Mouse (Mus musculus): ENCODE data around the gene Ubxn11. TPM values are rescaled to one million over a fixed set of nuclear protein-coding genes. Genes with fewer than 3 reads are reported as not detected.
"Not testable (repeated sequence)": the region's sequence is repeated elsewhere in the genome, so short reads cannot be mapped to it uniquely, and the experiment has no call there.

Gene Ubxn11
- total and polyA plus RNA-seq, 3 experiments: 6.0 to 38.8 (median 18.8) TPM

- Histone ChIP-seq H3K4me1 (ENCODE audit: control insufficient read depth in 1 of 2, insufficient read depth in 2 of 2) (no peaks in the 10 kb centered on the region), H3K9me3 (replicated peaks; ENCODE audit: low read length) (no peaks in the 10 kb centered on the region), H3K36me3 (replicated peaks in 1 of 2; ENCODE audit: control insufficient read depth in 1 of 2, insufficient read depth in 1 of 2, low read length in 1 of 2) (peaks cover 16 to 40% of the 10 kb centered on the region in 2 experiments), H3K27me3 (replicated peaks) (no peaks in the 10 kb centered on the region), H3K9ac (ENCODE audit: insufficient read depth, low read depth) (no peak overlapping the region), H3K4me3 (replicated peaks in 1 of 3; ENCODE audit: low read depth in 2 of 3, low read length in 2 of 3, poor library complexity in 1 of 3) (no peak overlapping the region), H3K4me2 (ENCODE audit: insufficient read depth, low read depth, poor library complexity, severe bottlenecking) (no peak overlapping the region), H3K79me2 (replicated peaks; ENCODE audit: control insufficient read depth, extremely low read depth, insufficient read depth, poor library complexity, severe bottlenecking) (no peaks in the 10 kb centered on the region), H3K27ac (ENCODE audit: insufficient read depth, low read depth) (no peak overlapping the region)
- no peak for DNase-seq (ENCODE audit: extremely low read depth)
- TF ChIP-seq ZC3H11A (IDR thresholded peaks at IDR 0.05; ENCODE audit: low read depth, low read length) (no peak), MAX (IDR thresholded peaks at IDR 0.05; ENCODE audit: low read length) (no peak), CHD2 (IDR thresholded peaks at IDR 0.05; ENCODE audit: low read length) (no peak), NELFE (IDR thresholded peaks at IDR 0.05; ENCODE audit: low read depth, low read length) (no peak), KAT2A (IDR thresholded peaks at IDR 0.05; ENCODE audit: insufficient replicate concordance, low read length) (no peak), USF2 (conservative IDR thresholded peaks at IDR 0.05; ENCODE audit: low read depth, low read length) (no peak), EP300 (IDR thresholded peaks at IDR 0.05; ENCODE audit: low read length) (no peak), CTCF (conservative IDR thresholded peaks at IDR 0.05 in 1 of 2, IDR thresholded peaks at IDR 0.05 in 1 of 2; ENCODE audit: low read depth in 2 of 2, low read length in 2 of 2) (no peak), MAZ (IDR thresholded peaks at IDR 0.05; ENCODE audit: low read depth, low read length) (no peak), MYC (IDR thresholded peaks at IDR 0.05; ENCODE audit: low read depth, low read length) (no peak), BHLHE40 (IDR thresholded peaks at IDR 0.05; ENCODE audit: low read depth, low read length) (no peak), GABPA (IDR thresholded peaks at IDR 0.05; ENCODE audit: insufficient replicate concordance, low read depth, low read length) (no peak), RAD21 (IDR thresholded peaks at IDR 0.05; ENCODE audit: low read depth, low read length) (no peak), ZKSCAN1 (IDR thresholded peaks at IDR 0.05; ENCODE audit: borderline replicate concordance, low read depth, low read length) (no peak), MEF2A (IDR thresholded peaks at IDR 0.05; ENCODE audit: borderline replicate concordance, low read depth, low read length) (no peak)
- in situ Hi-C loops (cut with MboI; ENCODE audit: low pct_ligation_motif_present, low pct_unique_long_range_greater_than_20kb, low sequenced_read_pairs) (no loop called here), dilution Hi-C loops (cut with MboI; ENCODE audit: extremely low pct_ligation_motif_present, extremely low pct_unique_long_range_greater_than_20kb, low sequenced_read_pairs) (no loop called here)
These were observed 56.4 kb downstream of the Ubxn11 start for GRCm38 (mm10) chr4:134158774-134159173.

- H3K9ac ChIP-seq (ENCODE audit: insufficient read depth, low read depth); H3K27ac ChIP-seq (ENCODE audit: insufficient read depth, low read depth); H3K4me2 ChIP-seq (ENCODE audit: insufficient read depth, low read depth, poor library complexity, severe bottlenecking); DNase-seq (ENCODE audit: extremely low read depth); dilution Hi-C loops (cut with MboI; ENCODE audit: extremely low pct_ligation_motif_present, extremely low pct_unique_long_range_greater_than_20kb, low sequenced_read_pairs); H3K4me1 ChIP-seq (ENCODE audit: control insufficient read depth in 1 of 2, insufficient read depth in 2 of 2); H3K4me3 ChIP-seq (replicated peaks in 1 of 3; ENCODE audit: low read depth in 2 of 3, low read length in 2 of 3, poor library complexity in 1 of 3); H3K27me3 ChIP-seq (replicated peaks); H3K79me2 ChIP-seq (replicated peaks; ENCODE audit: control insufficient read depth, extremely low read depth, insufficient read depth, poor library complexity, severe bottlenecking); in situ Hi-C loops (cut with MboI; ENCODE audit: low pct_ligation_motif_present, low pct_unique_long_range_greater_than_20kb, low sequenced_read_pairs); H3K9me3 ChIP-seq (replicated peaks; ENCODE audit: low read length): not testable (repeated sequence)
- H3K36me3 ChIP-seq (replicated peaks in 1 of 2; ENCODE audit: control insufficient read depth in 1 of 2, insufficient read depth in 1 of 2, low read length in 1 of 2): peaks cover 11 to 34% of the 10 kb centered on the region in 2 experiments
These were observed 57.7 kb downstream of the Ubxn11 start for GRCm38 (mm10) chr4:134160071-134160470.

GRCm38 (mm10) chr4:134164591-134164990, 62.2 kb downstream of the Ubxn11 start:
- H3K9ac ChIP-seq (ENCODE audit: insufficient read depth, low read depth): no peak overlapping the region
- H3K36me3 ChIP-seq (replicated peaks in 1 of 2; ENCODE audit: control insufficient read depth in 1 of 2, insufficient read depth in 1 of 2, low read length in 1 of 2): peaks cover 3 to 31% of the 10 kb centered on the region in 2 experiments
- DNase-seq (ENCODE audit: extremely low read depth): no peak
- no peak for TF ChIP-seq TCF12 (IDR thresholded peaks at IDR 0.05; ENCODE audit: low read depth, low read length)
- TF ChIP-seq E2F4 (IDR thresholded peaks at IDR 0.05; ENCODE audit: insufficient replicate concordance, low read depth, low read length): no peak
- no peak for TF ChIP-seq IRF4 (IDR thresholded peaks at IDR 0.05; ENCODE audit: low read depth, low read length)
- TF ChIP-seq MEF2A (IDR thresholded peaks at IDR 0.05; ENCODE audit: borderline replicate concordance, low read depth, low read length): no peak
- no peak for TF ChIP-seq PAX5 (IDR thresholded peaks at IDR 0.05; ENCODE audit: low read length)
- no peak for TF ChIP-seq ELF1 (IDR thresholded peaks at IDR 0.05; ENCODE audit: low read depth, low read length)
- no peak for TF ChIP-seq POLR2AphosphoS2 (IDR thresholded peaks at IDR 0.05; ENCODE audit: low read depth, low read length)
- no peak for TF ChIP-seq RAD21 (IDR thresholded peaks at IDR 0.05; ENCODE audit: low read depth, low read length)
- TF ChIP-seq ZC3H11A (IDR thresholded peaks at IDR 0.05; ENCODE audit: low read depth, low read length): no peak
- TF ChIP-seq USF1 (IDR thresholded peaks at IDR 0.05; ENCODE audit: low read depth, low read length): no peak
- TF ChIP-seq ETS1 (conservative IDR thresholded peaks at IDR 0.05; ENCODE audit: low read depth, low read length): no peak
- no peak for TF ChIP-seq JUND (conservative IDR thresholded peaks at IDR 0.05; ENCODE audit: low read depth, low read length)
- no peak for TF ChIP-seq CHD1 (IDR thresholded peaks at IDR 0.05; ENCODE audit: low read depth, low read length)
- no peak for TF ChIP-seq GABPA (IDR thresholded peaks at IDR 0.05; ENCODE audit: insufficient replicate concordance, low read depth, low read length)
- no peak for TF ChIP-seq MAFK (IDR thresholded peaks at IDR 0.05; ENCODE audit: insufficient replicate concordance, low read length)
- TF ChIP-seq MAZ (IDR thresholded peaks at IDR 0.05; ENCODE audit: low read depth, low read length): no peak
- TF ChIP-seq MYC (IDR thresholded peaks at IDR 0.05; ENCODE audit: low read depth, low read length): no peak
- H3K27me3 ChIP-seq (replicated peaks): no peaks in the 10 kb centered on the region
- in situ Hi-C loops (cut with MboI; ENCODE audit: low pct_ligation_motif_present, low pct_unique_long_range_greater_than_20kb, low sequenced_read_pairs) (no loop called here), dilution Hi-C loops (cut with MboI; ENCODE audit: extremely low pct_ligation_motif_present, extremely low pct_unique_long_range_greater_than_20kb, low sequenced_read_pairs) (no loop called here)
- peaks cover 0 to 4% of the 10 kb centered on the region in 2 experiments; a peak in 1 of 4 replicates for H3K4me1 ChIP-seq (ENCODE audit: control insufficient read depth in 1 of 2, insufficient read depth in 2 of 2)
- H3K27ac ChIP-seq (ENCODE audit: insufficient read depth, low read depth): no peak overlapping the region
- no peak overlapping the region for H3K4me2 ChIP-seq (ENCODE audit: insufficient read depth, low read depth, poor library complexity, severe bottlenecking)
- H3K9me3 ChIP-seq (replicated peaks; ENCODE audit: low read length): no peaks in the 10 kb centered on the region
- H3K79me2 ChIP-seq (replicated peaks; ENCODE audit: control insufficient read depth, extremely low read depth, insufficient read depth, poor library complexity, severe bottlenecking): no peaks in the 10 kb centered on the region
- no peak overlapping the region for H3K4me3 ChIP-seq (replicated peaks in 1 of 3; ENCODE audit: low read depth in 2 of 3, low read length in 2 of 3, poor library complexity in 1 of 3)

Data from CH12.LX (cell line).